Mouse (Mus musculus) testis, adult 2 months (tissue): ENCODE results near the gene Foxn3. TPM values are rescaled to one million over a fixed set of nuclear protein-coding genes. Genes with fewer than 3 reads are reported as not detected.

Experiments used
- H3K27ac ChIP-seq: fragments of 200-500 bp; 2 replicates; pipeline ENCODE4 v1.5.1; 2012; ENCODE audit warnings: low read depth, low read length; ENCODE audit not compliant: control insufficient read depth, insufficient read depth
- H3K27me3 ChIP-seq: fragments of 200-500 bp; 2 replicates; pipeline ENCODE4 v1.6.1; 2012; ENCODE audit warnings: mild to moderate bottlenecking, low read length, moderate library complexity; ENCODE audit not compliant: control insufficient read depth, insufficient read depth
- H3K36me3 ChIP-seq: fragments of 200-500 bp; 2 replicates; pipeline ENCODE4 v1.6.1; 2012; ENCODE audit warnings: mild to moderate bottlenecking, low read length; ENCODE audit not compliant: control insufficient read depth, insufficient read depth
- H3K4me1 ChIP-seq: fragments of 200-500 bp; 2 replicates; pipeline ENCODE4 v1.6.1; 2012; ENCODE audit warnings: low read length; ENCODE audit not compliant: control insufficient read depth, insufficient read depth
- H3K4me3 ChIP-seq: fragments of 200-500 bp; 2 replicates; pipeline ENCODE4 v1.5.1; 2012; ENCODE audit warnings: low read depth, mild to moderate bottlenecking, low read length, moderate library complexity, mixed read lengths; ENCODE audit not compliant: control insufficient read depth
- CTCF ChIP-seq: fragments of 200-500 bp; IDR thresholded peaks from 2 replicates; pipeline ENCODE4 v1.5.1; 2012; ENCODE audit warnings: low read depth, mild to moderate bottlenecking, inconsistent platforms, low read length, moderate library complexity; ENCODE audit not compliant: control insufficient read depth, insufficient read depth, insufficient replicate concordance
- POLR2A ChIP-seq: fragments of 200-500 bp; IDR thresholded peaks from 2 replicates; pipeline ENCODE4 v1.6.1; 2012; ENCODE audit warnings: low read depth, mild to moderate bottlenecking, inconsistent platforms, low read length, moderate library complexity; ENCODE audit not compliant: control insufficient read depth
- polyA plus RNA-seq: library from polyadenylated mRNA; depleted of rRNA; stranded (reverse); fragments of >200 nt; gene quantifications from 2 replicates; pipeline ENCODE4 v1.2.3, GENCODE M21; 2012

The Foxn3 gene
- polyA plus RNA-seq, 1 experiment = 7.3 TPM

GRCm38 (mm10) chr12:99603381-99603780 is 40.0 kb upstream of the Foxn3 start:
- H3K27me3 ChIP-seq = no peaks in the 10 kb centered on the region
- TF ChIP-seq CTCF (no peak), POLR2A (no peak)

GRCm38 (mm10) chr12:99601841-99602240 is 38.5 kb upstream of the Foxn3 start:
- TF ChIP-seq CTCF = no peak
- TF ChIP-seq POLR2A = no peak
- no peaks in the 10 kb centered on the region for H3K4me1 ChIP-seq
- no peaks in the 10 kb centered on the region for H3K36me3 ChIP-seq
- no peaks in the 10 kb centered on the region for H3K27me3 ChIP-seq
- no peak overlapping the region for H3K4me3 ChIP-seq
- no peak overlapping the region for H3K27ac ChIP-seq

More at GRCm38 (mm10) chr12:99603381-99603780, 40.0 kb upstream of the Foxn3 start:
- Histone ChIP-seq H3K4me3 (no peak overlapping the region), H3K36me3 (no peaks in the 10 kb centered on the region), H3K27ac (no peak overlapping the region), H3K4me1 (no peaks in the 10 kb centered on the region)

GRCm38 (mm10) chr12:99601392-99601791 is 38.0 kb upstream of the Foxn3 start:
- TF ChIP-seq CTCF = no peak
- no peak for TF ChIP-seq POLR2A
- Histone ChIP-seq H3K27ac (no peak overlapping the region), H3K4me1 (no peaks in the 10 kb centered on the region)

GRCm38 (mm10) chr12:99599606-99600005 is 36.2 kb upstream of the Foxn3 start:
- TF ChIP-seq CTCF (no peak), POLR2A (no peak)
- Histone ChIP-seq H3K4me3 (no peak overlapping the region), H3K27me3 (no peaks in the 10 kb centered on the region), H3K36me3 (no peaks in the 10 kb centered on the region), H3K4me1 (no peaks in the 10 kb centered on the region), H3K27ac (no peak overlapping the region)

More at GRCm38 (mm10) chr12:99601392-99601791, 38.0 kb upstream of the Foxn3 start:
- H3K36me3 ChIP-seq = no peaks in the 10 kb centered on the region
- H3K27me3 ChIP-seq = no peaks in the 10 kb centered on the region
- H3K4me3 ChIP-seq = no peak overlapping the region

- H3K36me3 ChIP-seq = no peaks in the 10 kb centered on the region
- no peak for TF ChIP-seq CTCF
- no peak for TF ChIP-seq POLR2A
- no peak overlapping the region for H3K4me3 ChIP-seq
- no peaks in the 10 kb centered on the region for H3K27me3 ChIP-seq
- no peaks in the 10 kb centered on the region for H3K4me1 ChIP-seq
- H3K27ac ChIP-seq = no peak overlapping the region
Measured at GRCm38 (mm10) chr12:99596397-99596796, 33.0 kb upstream of the Foxn3 start.

GRCm38 (mm10) chr12:99587338-99587737 is 24.0 kb upstream of the Foxn3 start:
- Histone ChIP-seq H3K36me3 (no peaks in the 10 kb centered on the region), H3K4me1 (no peaks in the 10 kb centered on the region), H3K27ac (no peak overlapping the region), H3K4me3 (no peak overlapping the region), H3K27me3 (no peaks in the 10 kb centered on the region)
- TF ChIP-seq CTCF = no peak
- no peak for TF ChIP-seq POLR2A

- Histone ChIP-seq H3K4me3 (no peak overlapping the region), H3K27ac (no peak overlapping the region), H3K36me3 (no peaks in the 10 kb centered on the region), H3K27me3 (no peaks in the 10 kb centered on the region), H3K4me1 (no peaks in the 10 kb centered on the region)
- TF ChIP-seq POLR2A (no peak), CTCF (no peak)
Measured at GRCm38 (mm10) chr12:99579989-99580388, 16.6 kb upstream of the Foxn3 start.

GRCm38 (mm10) chr12:99576682-99577081 is 13.3 kb upstream of the Foxn3 start:
- TF ChIP-seq CTCF (no peak), POLR2A (no peak)
- H3K4me3 ChIP-seq = no peak overlapping the region
- H3K27me3 ChIP-seq = no peaks in the 10 kb centered on the region
- no peaks in the 10 kb centered on the region for H3K4me1 ChIP-seq
- H3K36me3 ChIP-seq = no peaks in the 10 kb centered on the region
- H3K27ac ChIP-seq = no peak overlapping the region
